Comparison of ENCODE assay signal across 18 mouse cellular contexts in the genomic region with DNA sequence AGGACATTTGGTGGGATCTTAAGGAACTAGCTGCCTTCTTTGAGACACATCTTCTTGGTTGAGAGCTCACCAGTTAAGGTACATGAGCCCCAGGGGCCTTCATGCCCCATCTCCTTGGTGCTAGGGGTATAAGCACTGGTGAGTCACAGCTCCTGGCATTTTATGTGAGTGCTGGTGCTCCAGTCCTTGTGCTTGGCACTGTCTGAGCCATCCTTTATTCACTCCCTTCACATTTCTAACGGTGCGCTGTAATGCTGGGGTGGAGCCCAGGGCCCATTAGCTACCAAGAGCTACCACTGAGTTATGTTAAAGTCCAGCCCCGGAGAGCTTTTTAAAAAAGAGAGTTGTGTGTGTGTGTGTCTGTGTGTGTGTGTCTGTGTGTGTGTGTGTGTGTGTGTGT. TPM values are rescaled to one million over a fixed set of nuclear protein-coding genes. Genes with fewer than 3 reads are reported as not detected.
DNase-seq lines count a peak whose midpoint lies in the region; ATAC-seq lines count a peak whose summit lies in the region.
"Had no signal": no experiment of that assay in that cellular context is flagged by ENCODE, and none has a peak within 500 bp of the region (broad histone marks: within the 10 kb centered on the region; RNA-seq: fewer than 3 reads in every experiment).

No protein-coding gene starts in this region.

- no peak overlapping the region for H3K4me3 ChIP-seq in midbrain, embryonic 16.5 days (ENCODE audit: low read depth, low read length)
- no peak overlapping the region for H3K4me3 ChIP-seq in midbrain, embryonic 10.5 days
- no peak overlapping the region for H3K4me3 ChIP-seq in neural tube, embryonic 15.5 days (replicated peaks)
- H3K4me3 ChIP-seq in forebrain, embryonic 13.5 days, result no peak overlapping the region
- H3K4me3 ChIP-seq: heart, adult 2 months; hindbrain, embryonic 13.5 days; limb, embryonic 10.5 days; lung, embryonic 15.5 days; midbrain, embryonic 15.5 days; stomach, embryonic 15.5 days had no signal

- 0 out of 2 replicates have a peak, but pooled peaks have one; percentile 11 for ATAC-seq in midbrain, embryonic 16.5 days
- ATAC-seq in neural tube, embryonic 15.5 days (ENCODE audit: low FRiP score), result no peak
- no peak for ATAC-seq in forebrain, embryonic 13.5 days
- ATAC-seq: forebrain, embryonic 14.5 days; midbrain, embryonic 15.5 days had no signal

- H3K4me1 ChIP-seq in midbrain, embryonic 16.5 days (ENCODE audit: control insufficient read depth, insufficient read depth, low read length), result 0 out of 2 replicates have a peak, but pooled peaks cover 2% of the 10 kb centered on the region
- no peaks in the 10 kb centered on the region; the same call in 1 of the 2 replicates for H3K4me1 ChIP-seq in midbrain, embryonic 10.5 days
- H3K4me1 ChIP-seq in neural tube, embryonic 15.5 days, result peaks cover 10% of the 10 kb centered on the region
- H3K4me1 ChIP-seq in forebrain, embryonic 13.5 days, result peaks cover 2% of the 10 kb centered on the region; the same call in 1 of the 2 replicates
- H3K4me1 ChIP-seq: hindbrain, embryonic 13.5 days; stomach, embryonic 15.5 days had no signal

- H3K9ac ChIP-seq in midbrain, embryonic 16.5 days (ENCODE audit: low read depth, low read length), result no peak overlapping the region
- H3K9ac ChIP-seq in neural tube, embryonic 15.5 days (replicated peaks), result no peak overlapping the region
- no peak overlapping the region for H3K9ac ChIP-seq in forebrain, embryonic 13.5 days
- H3K9ac ChIP-seq: hindbrain, embryonic 13.5 days; lung, embryonic 15.5 days; midbrain, embryonic 15.5 days; stomach, embryonic 15.5 days had no signal

- no peaks in the 10 kb centered on the region for H3K27me3 ChIP-seq in midbrain, embryonic 16.5 days (ENCODE audit: control insufficient read depth, insufficient read depth, low read depth, low read length)
- H3K27me3 ChIP-seq in midbrain, embryonic 10.5 days (ENCODE audit: low read depth, poor library complexity, severe bottlenecking), result no peaks in the 10 kb centered on the region
- no peaks in the 10 kb centered on the region for H3K27me3 ChIP-seq in neural tube, embryonic 15.5 days (replicated peaks)
- no peaks in the 10 kb centered on the region for H3K27me3 ChIP-seq in forebrain, embryonic 13.5 days
- H3K27me3 ChIP-seq: hindbrain, embryonic 13.5 days; lung, embryonic 15.5 days; midbrain, embryonic 15.5 days; stomach, embryonic 15.5 days had no signal

- H3K4me2 ChIP-seq in midbrain, embryonic 16.5 days (ENCODE audit: low read length), result no peak overlapping the region
- H3K4me2 ChIP-seq in neural tube, embryonic 15.5 days, result no peak overlapping the region
- H3K4me2 ChIP-seq in forebrain, embryonic 13.5 days, result no peak overlapping the region
- H3K4me2 ChIP-seq: hindbrain, embryonic 13.5 days; liver, embryonic 11.5 days; lung, embryonic 15.5 days; midbrain, embryonic 15.5 days; stomach, embryonic 15.5 days had no signal

- H3K9me3 ChIP-seq in midbrain, embryonic 16.5 days (replicated peaks; ENCODE audit: control insufficient read depth, low read length, poor library complexity, severe bottlenecking), result no peaks in the 10 kb centered on the region
- no peaks in the 10 kb centered on the region for H3K9me3 ChIP-seq in midbrain, embryonic 10.5 days (replicated peaks)
- no peaks in the 10 kb centered on the region for H3K9me3 ChIP-seq in neural tube, embryonic 15.5 days (replicated peaks)
- H3K9me3 ChIP-seq in forebrain, embryonic 13.5 days (replicated peaks), result no peaks in the 10 kb centered on the region
- H3K9me3 ChIP-seq: hindbrain, embryonic 13.5 days; limb, embryonic 10.5 days; lung, embryonic 15.5 days; midbrain, embryonic 15.5 days; stomach, embryonic 15.5 days had no signal

- WGBS in midbrain, embryonic 16.5 days, result 82% methylated on average over 3 of the region's 3 CpGs
- WGBS in midbrain, embryonic 10.5 days, result 96% methylated on average over 3 of the region's 3 CpGs
- WGBS in neural tube, embryonic 15.5 days, result 60% methylated on average over 3 of the region's 3 CpGs
- 81% methylated on average over 3 of the region's 3 CpGs for WGBS in forebrain, embryonic 13.5 days

- H3K36me3 ChIP-seq in midbrain, embryonic 16.5 days (ENCODE audit: control insufficient read depth, insufficient read depth, low read length), result no peaks in the 10 kb centered on the region
- H3K36me3 ChIP-seq in midbrain, embryonic 10.5 days, result peaks cover 31% of the 10 kb centered on the region
- H3K36me3 ChIP-seq in neural tube, embryonic 15.5 days, result no peaks in the 10 kb centered on the region
- no peaks in the 10 kb centered on the region for H3K36me3 ChIP-seq in forebrain, embryonic 13.5 days (ENCODE audit: poor library complexity, severe bottlenecking)
- H3K36me3 ChIP-seq: hindbrain, embryonic 13.5 days; lung, embryonic 15.5 days; midbrain, embryonic 15.5 days had no signal

- no peak for DNase-seq in midbrain, embryonic 10.5 days (ENCODE audit: low spot score)
- peak; percentile 72 for DNase-seq in Muller cell, postnatal 12 days (ENCODE audit: inconsistent ontology term)
- peak; percentile 47 for DNase-seq in adrenal gland, postnatal 10 days
- DNase-seq in gastrocnemius, postnatal 25 days, result no peak
- DNase-seq: heart, adult 2 months had no signal

- no peak overlapping the region for H3K27ac ChIP-seq in midbrain, embryonic 16.5 days (ENCODE audit: low read length)
- H3K27ac ChIP-seq in midbrain, embryonic 10.5 days (replicated peaks), result no peak overlapping the region
- 0 out of 2 replicates have a peak overlapping the region, but pooled peaks have one; percentile 13 for H3K27ac ChIP-seq in neural tube, embryonic 15.5 days (replicated peaks)
- no peak overlapping the region for H3K27ac ChIP-seq in forebrain, embryonic 13.5 days
- H3K27ac ChIP-seq: heart, adult 2 months; hindbrain, embryonic 13.5 days; limb, embryonic 10.5 days; lung, embryonic 15.5 days; midbrain, embryonic 15.5 days; stomach, embryonic 15.5 days had no signal

RNA-seq across cellular contexts. Expression of gene Ube2r2, which starts 17.6 kb away (rescaled TPM):
- polyA plus RNA-seq in midbrain, embryonic 16.5 days (2015; fragmentation: Nextera tagmentation; extraction: Ambion mirVana), result 51.1 and 57.5 TPM in 2 replicates
- polyA plus RNA-seq in midbrain, embryonic 10.5 days (2016; fragmentation: Nextera tagmentation; extraction: Ambion mirVana), result 81.8 and 92.9 TPM in 2 replicates
- total RNA-seq in adrenal gland, postnatal 10 days (2021), result 100 to 1,000 TPM; 105 to 107 TPM
- polyA plus RNA-seq in neural tube, embryonic 15.5 days (2015; fragmentation: Nextera tagmentation; extraction: Ambion mirVana), result 46.4 and 52.2 TPM in 2 replicates
- 73.2 and 74.6 TPM in 2 replicates for polyA plus RNA-seq in forebrain, embryonic 13.5 days (2015; fragmentation: Nextera tagmentation; extraction: Ambion mirVana)
- 100 to 1,000 TPM; 105 to 110 TPM for total RNA-seq in gastrocnemius, postnatal 25 days (2021)

RNA-seq across cellular contexts. Expression of gene Nol6, which starts 28.9 kb away (rescaled TPM):
- 40.9 and 43.6 TPM in 2 replicates for polyA plus RNA-seq in midbrain, embryonic 16.5 days (2015; fragmentation: Nextera tagmentation; extraction: Ambion mirVana)
- 28.8 and 31.6 TPM in 2 replicates for polyA plus RNA-seq in midbrain, embryonic 10.5 days (2016; fragmentation: Nextera tagmentation; extraction: Ambion mirVana)
- 10 to 100 TPM; 35.7 to 41.3 TPM for total RNA-seq in adrenal gland, postnatal 10 days (2021)
- polyA plus RNA-seq in neural tube, embryonic 15.5 days (2015; fragmentation: Nextera tagmentation; extraction: Ambion mirVana), result 35.7 and 39.3 TPM in 2 replicates
- 24.2 and 28.7 TPM in 2 replicates for polyA plus RNA-seq in forebrain, embryonic 13.5 days (2015; fragmentation: Nextera tagmentation; extraction: Ambion mirVana)
- total RNA-seq in gastrocnemius, postnatal 25 days (2021), result 10 to 100 TPM; 13.4 to 13.5 TPM

RNA-seq across cellular contexts. Expression of gene Aqp3, which starts 55.2 kb away (rescaled TPM):
- polyA plus RNA-seq in midbrain, embryonic 16.5 days (2015; fragmentation: Nextera tagmentation; extraction: Ambion mirVana), result 0.24 and 0.41 TPM in 2 replicates
- polyA plus RNA-seq in midbrain, embryonic 10.5 days (2016; fragmentation: Nextera tagmentation; extraction: Ambion mirVana), result 2.5 and 5.0 TPM in 2 replicates
- total RNA-seq in adrenal gland, postnatal 10 days (2021), result under 1 TPM; 0.63 to 0.76 TPM
- 0.65 TPM in 1 of 2 replicates, not detected in the other for polyA plus RNA-seq in neural tube, embryonic 15.5 days (2015; fragmentation: Nextera tagmentation; extraction: Ambion mirVana)
- polyA plus RNA-seq in forebrain, embryonic 13.5 days (2015; fragmentation: Nextera tagmentation; extraction: Ambion mirVana), result 0.10 TPM in 1 of 2 replicates, not detected in the other
- not detected for total RNA-seq in gastrocnemius, postnatal 25 days (2021)
- total RNA-seq: adrenal gland, adult 18-20 months; gastrocnemius, adult 18-20 months; heart, adult 2 months; megakaryocyte progenitor cell, adult 5-6 weeks had no signal
- polyA plus RNA-seq: forebrain, embryonic 14.5 days; hindbrain, embryonic 13.5 days had no signal

Comparison
In these comparisons a context has a peak if more than half of its experiments do, and no peak if none do; other contexts are left out.
1. DNase-seq: peak in Muller cell, postnatal 12 days (single experiment) and adrenal gland, postnatal 10 days (single experiment); none in midbrain, embryonic 10.5 days (single experiment) and gastrocnemius, postnatal 25 days (single experiment).